Mouse (Mus musculus) T-helper 1 cell (primary cell): ENCODE measurements around the gene Glis2.

Experiments used
- in situ Hi-C: fragments of 300-600 bp; cut with MboI, MseI; formaldehyde crosslinking; loops from one replicate; pipeline ENCODE4 v1.15.1; 2025; ENCODE audit warnings: high pct_unique_total_duplicates

Gene Glis2

GRCm38 (mm10) chr16:4593971-4594813, at the start of gene Glis2:
Gene Glis2, plus strand, starts transcription at chr16:4594713.
- in situ Hi-C loops: no loop called here

GRCm38 (mm10) chr16:4544845-4545244, 49.7 kb upstream of the Glis2 start:
- in situ Hi-C loops: no loop called here

- in situ Hi-C loops: no loop called here
Measured at GRCm38 (mm10) chr16:4546838-4547237, 47.7 kb upstream of the Glis2 start.

GRCm38 (mm10) chr16:4547611-4548010, 46.9 kb upstream of the Glis2 start:
- in situ Hi-C loops: no loop called here

DNA sequence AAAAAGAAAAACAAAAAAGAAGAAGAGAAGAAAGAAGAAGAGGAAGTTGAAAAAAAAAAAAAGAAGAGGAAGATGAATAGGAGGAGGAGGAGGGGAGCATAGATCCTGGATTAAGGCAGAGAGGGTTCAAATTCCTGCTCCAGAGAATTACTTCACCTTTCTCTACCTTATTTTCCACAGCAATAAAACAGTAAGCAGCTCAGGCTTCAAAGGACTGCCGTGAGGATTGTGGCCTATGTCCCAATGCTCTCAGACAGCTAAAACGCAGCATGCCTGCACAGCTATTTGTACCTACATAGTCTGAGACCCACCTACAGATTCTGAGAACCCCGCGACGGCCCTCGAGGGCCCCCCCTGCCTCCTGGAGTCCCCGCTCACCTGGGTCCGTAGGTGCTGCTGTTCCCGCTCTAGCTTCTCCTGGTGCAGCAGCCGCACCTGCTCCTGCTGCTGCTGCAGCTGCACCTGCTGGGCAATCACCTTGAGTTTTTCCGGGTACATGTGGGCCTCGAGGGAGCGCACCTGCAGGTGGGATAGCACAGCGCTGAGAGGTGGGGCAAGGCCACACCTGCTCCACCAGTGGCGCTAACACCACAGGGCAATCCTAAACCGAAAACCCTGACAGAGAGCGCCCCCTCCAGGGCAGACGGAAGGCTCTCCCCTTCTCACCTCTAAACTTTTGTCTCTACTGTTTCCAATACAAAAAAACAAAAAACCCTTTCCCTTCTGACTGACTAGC, 45.4 kb upstream of the Glis2 start:
- in situ Hi-C loops: no loop called here

DNA sequence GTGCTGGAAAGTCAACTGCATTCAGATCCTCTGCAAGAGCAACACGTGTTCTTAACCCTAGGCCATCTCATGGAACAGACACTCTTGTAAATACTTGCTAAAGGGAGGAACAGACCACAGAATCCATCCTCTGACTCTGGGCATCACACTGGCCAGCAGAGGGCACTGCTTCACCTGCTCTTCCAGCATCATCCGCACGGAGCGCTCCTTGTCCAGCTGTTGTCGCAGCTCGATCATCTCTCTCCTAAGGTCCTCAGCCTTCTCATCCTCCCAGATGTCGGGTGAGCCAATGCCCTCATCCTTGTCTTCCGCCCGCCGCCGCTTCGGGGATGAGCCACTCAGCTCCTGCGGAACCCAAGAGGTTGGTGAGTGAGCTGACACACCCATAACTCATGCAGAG, 43.5 kb upstream of the Glis2 start:
- in situ Hi-C loops: no loop called here

DNA sequence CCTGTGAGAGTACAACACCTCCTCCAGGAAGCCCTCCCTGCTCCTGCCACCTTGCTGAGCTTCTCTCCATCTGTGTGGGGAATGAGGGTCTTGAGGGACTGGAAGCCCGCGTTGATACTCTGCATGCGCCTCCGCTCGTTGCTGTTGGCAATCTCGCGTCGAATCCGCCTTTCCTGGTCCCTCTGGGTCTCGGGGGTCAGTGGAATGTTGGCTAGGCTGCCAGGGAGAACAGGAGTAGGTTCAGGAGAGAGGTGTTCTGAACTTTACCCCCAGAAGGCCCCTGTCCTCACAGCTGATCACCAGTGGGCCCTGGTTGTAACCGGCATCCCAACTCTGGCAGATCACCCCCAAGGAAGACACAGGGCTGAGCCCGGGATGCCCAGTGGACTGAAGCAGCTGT, 42.6 kb upstream of the Glis2 start:
- in situ Hi-C loops: no loop called here

DNA sequence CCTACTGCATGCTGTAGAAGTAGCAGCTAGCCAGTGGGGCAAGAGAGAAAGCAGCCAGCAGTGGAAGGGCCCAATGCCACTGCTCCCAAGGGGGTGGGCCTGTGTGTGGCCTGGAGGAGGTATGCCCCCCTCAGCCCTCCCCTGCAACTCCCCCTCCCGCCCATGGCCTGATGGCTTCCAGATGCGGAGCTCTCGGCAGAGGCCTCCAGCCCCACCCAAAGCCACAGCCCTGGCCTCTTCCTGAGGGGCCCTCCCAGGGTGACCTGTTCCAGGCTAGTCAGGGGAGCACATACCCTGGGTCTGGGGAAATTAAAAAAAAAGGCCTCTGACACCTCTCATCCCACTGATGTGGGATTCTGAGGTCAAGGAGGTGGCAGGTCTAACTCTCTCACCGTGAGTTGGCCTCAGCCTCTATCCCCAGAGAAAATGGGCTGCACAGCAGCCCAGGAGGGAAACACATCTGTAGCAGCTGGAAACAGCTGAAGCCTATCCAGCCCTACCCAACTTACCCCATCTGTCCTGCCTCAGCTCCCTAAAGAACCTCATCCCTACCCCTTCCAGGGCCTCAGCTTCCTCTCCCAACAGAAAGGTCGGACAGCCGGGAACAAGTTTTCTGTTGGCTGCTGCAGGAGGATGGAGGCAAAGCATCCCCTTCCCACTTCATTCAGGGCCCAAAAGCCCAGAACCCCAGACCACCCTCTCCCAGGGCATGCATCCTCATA, 41.5 kb upstream of the Glis2 start:
- in situ Hi-C loops: no loop called here

- in situ Hi-C loops: no loop called here
Measured at GRCm38 (mm10) chr16:4555555-4555954, 39.0 kb upstream of the Glis2 start.

GRCm38 (mm10) chr16:4557085-4557484, 37.4 kb upstream of the Glis2 start:
- in situ Hi-C loops: no loop called here

DNA sequence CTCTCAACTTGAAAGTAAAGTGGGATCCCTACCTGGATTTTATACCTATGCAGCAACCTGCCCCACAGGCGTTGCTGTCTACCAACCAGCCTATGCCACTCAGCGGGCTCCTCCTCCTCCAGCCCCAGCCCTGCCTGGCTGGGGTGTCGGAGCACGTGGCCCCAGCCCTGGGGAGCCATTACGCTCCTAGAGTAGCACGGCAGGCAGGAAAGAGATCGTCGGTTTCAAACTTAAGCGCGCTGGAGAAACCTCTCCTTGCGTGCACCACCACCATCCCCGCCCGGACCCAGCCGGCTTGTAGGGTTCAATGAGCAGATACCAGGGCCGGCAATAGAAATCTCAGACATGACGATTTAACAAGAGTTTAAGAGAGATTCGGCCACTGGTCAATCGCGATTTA, 36.6 kb upstream of the Glis2 start:
- in situ Hi-C loops: no loop called here

- in situ Hi-C loops: no loop called here
Measured at GRCm38 (mm10) chr16:4558384-4558979, 36.0 kb upstream of the Glis2 start.

- in situ Hi-C loops: no loop called here
Measured at GRCm38 (mm10) chr16:4558980-4559631, 35.4 kb upstream of the Glis2 start.

DNA sequence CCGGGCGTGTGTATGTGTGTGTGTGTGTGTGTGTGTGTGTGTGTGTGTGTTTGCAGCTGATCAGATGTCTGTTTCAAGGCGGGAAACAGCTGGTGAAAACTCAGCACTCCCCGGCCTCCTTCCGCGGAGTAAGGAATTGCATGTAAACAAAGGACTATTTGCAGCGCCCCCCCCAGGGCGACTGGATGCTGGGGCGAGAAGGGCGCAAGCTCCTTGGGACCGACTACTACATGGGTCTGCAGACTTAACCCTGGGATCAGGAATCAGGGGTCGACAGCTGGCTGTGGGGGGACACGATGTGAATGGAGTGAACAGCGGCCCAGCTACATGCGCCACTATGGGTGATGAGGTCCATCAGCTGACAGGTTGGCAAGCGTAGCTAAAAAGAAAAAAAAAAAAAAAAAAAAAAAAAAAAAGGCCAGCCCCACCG, 34.8 kb upstream of the Glis2 start, which contains the start of gene Tfap4:
Gene Tfap4, minus strand, starts transcription at position 140 of the 430 bp plus-strand sequence.
- in situ Hi-C loops: no loop called here

GRCm38 (mm10) chr16:4560145-4560952, 34.2 kb upstream of the Glis2 start:
- in situ Hi-C loops: no loop called here

- in situ Hi-C loops: no loop called here
Measured at GRCm38 (mm10) chr16:4567912-4568311, 26.6 kb upstream of the Glis2 start.

GRCm38 (mm10) chr16:4570737-4571136, 23.8 kb upstream of the Glis2 start:
- in situ Hi-C loops: loop anchor here (5.0 kb wide), 1 partner anchor 42 kb away; no protein-coding TSS in a partner anchor

DNA sequence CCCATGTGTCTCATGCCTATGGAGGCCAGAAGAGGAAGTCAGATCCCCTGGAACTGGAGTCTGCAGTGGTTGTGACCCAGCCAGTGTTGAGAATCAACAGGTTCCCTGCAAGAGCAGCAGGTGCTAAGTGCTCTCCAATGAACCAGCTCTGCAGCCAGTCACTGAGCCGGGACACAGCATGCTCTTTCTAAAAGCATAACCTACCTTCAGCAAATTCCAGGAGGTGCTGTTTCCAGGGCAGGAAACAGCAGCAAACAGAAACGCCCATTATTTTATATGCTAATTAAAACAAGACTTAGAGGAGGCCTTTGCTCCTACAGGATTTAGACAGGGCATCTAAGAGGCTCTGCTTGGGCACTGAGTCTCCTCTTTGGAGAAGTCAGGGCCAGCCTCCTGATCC, 18.5 kb upstream of the Glis2 start:
- in situ Hi-C loops: no loop called here

GRCm38 (mm10) chr16:4576873-4577272, 17.6 kb upstream of the Glis2 start:
- in situ Hi-C loops: no loop called here

GRCm38 (mm10) chr16:4578630-4579029, 15.9 kb upstream of the Glis2 start:
- in situ Hi-C loops: no loop called here
